Mouse (Mus musculus): ENCODE results near the gene Gripap1.

GRCm38 (mm10) chrX:7765281-7765670, 24.3 kb upstream of the Gripap1 start:
- TF ChIP-seq POLR2A (IDR thresholded peaks at IDR 0.05; ENCODE audit: low read depth, low read length) (no peak), CTCF (IDR thresholded peaks at IDR 0.05; ENCODE audit: extremely low read depth, insufficient read length, insufficient replicate concordance, low read depth, low read length) (no peak)
